Mouse (Mus musculus) embryonic facial prominence, embryonic 15.5 days (tissue): ENCODE results near the gene Ifna15. TPM values are rescaled to one million over a fixed set of nuclear protein-coding genes. Genes with fewer than 3 reads are reported as not detected.
A peak's percentile ranks its signal among the peaks of the same experiment; 100 is the strongest.

Experiments used
- ATAC-seq: fragments of 200-750 bp; cut with Nextera tagmentation; 2 replicates; pipeline ENCODE4 v1.8.0; 2017; ENCODE audit warnings: low read depth, moderate TSS enrichment; ENCODE audit not compliant: insufficient number of reproducible peaks, low FRiP score, low TSS enrichment
- H3K27ac ChIP-seq: fragments of 300-500 bp; sonication (generic); replicated peaks from 2 replicates; pipeline ENCODE4 v1.5.1; 2015; ENCODE audit warnings: mild to moderate bottlenecking, inconsistent platforms
- H3K27me3 ChIP-seq: fragments of 300-500 bp; sonication (generic); 2 replicates; pipeline ENCODE4 v1.6.1; 2015; ENCODE audit warnings: inconsistent platforms
- H3K36me3 ChIP-seq: fragments of 300-500 bp; sonication (generic); 2 replicates; pipeline ENCODE4 v1.6.1; 2015; ENCODE audit warnings: mild to moderate bottlenecking, inconsistent platforms
- H3K4me1 ChIP-seq: fragments of 300-500 bp; sonication (generic); 2 replicates; pipeline ENCODE4 v1.6.1; 2015; ENCODE audit warnings: inconsistent platforms
- H3K4me2 ChIP-seq: fragments of 300-500 bp; sonication (generic); replicated peaks from 2 replicates; pipeline ENCODE4 v1.6.1; 2015; ENCODE audit warnings: mild to moderate bottlenecking, inconsistent platforms
- H3K4me3 ChIP-seq: fragments of 300-500 bp; sonication (generic); replicated peaks from 2 replicates; pipeline ENCODE4 v1.5.1; 2015; ENCODE audit warnings: mild to moderate bottlenecking, inconsistent platforms
- H3K9ac ChIP-seq: fragments of 300-500 bp; sonication (generic); 2 replicates; pipeline ENCODE4 v1.6.1; 2015; ENCODE audit warnings: inconsistent platforms
- H3K9me3 ChIP-seq: fragments of 300-500 bp; sonication (generic); replicated peaks from 2 replicates; pipeline ENCODE4 v1.6.1; 2016; ENCODE audit warnings: inconsistent platforms
- WGBS: fragments of 180-500 bp; shearing (Covaris S2); methylation state at CpG from one replicate; pipeline ENCODE4 v1.1.7; 2015; 5-methylcytosine and 5-hydroxymethylcytosine counted together
- polyA plus RNA-seq: library from polyadenylated mRNA; unstranded; fragments of >200 nt; fragmentation: Nextera tagmentation; extraction: Ambion mirVana; gene quantifications from 2 replicates; pipeline ENCODE4 v1.2.1, GENCODE M21; 2015

Ifna15 gene
- polyA plus RNA-seq, 1 experiment from 2014 or later: not detected

- 53% methylated on average over 1 of the region's 1 CpGs for WGBS
- H3K9ac ChIP-seq: no peak overlapping the region
- no peak for ATAC-seq
Observed at GRCm38 (mm10) chr4:88534903-88535302, 23.1 kb downstream of the Ifna15 start.

GRCm38 (mm10) chr4:88533499-88533898 lies 24.5 kb downstream of the Ifna15 start:
- Histone ChIP-seq H3K27me3 (no peaks in the 10 kb centered on the region), H3K27ac (no peak overlapping the region), H3K4me2 (no peak overlapping the region), H3K4me1 (peaks cover 13% of the 10 kb centered on the region; the same call in 1 of the 2 replicates), H3K9me3 (no peaks in the 10 kb centered on the region), H3K36me3 (no peaks in the 10 kb centered on the region), H3K4me3 (no peak overlapping the region), H3K9ac (no peak overlapping the region)
- ATAC-seq: no peak
- 93% methylated on average over 2 of the region's 2 CpGs for WGBS

More at GRCm38 (mm10) chr4:88534903-88535302, 23.1 kb downstream of the Ifna15 start:
- Histone ChIP-seq H3K27me3 (no peaks in the 10 kb centered on the region), H3K4me2 (no peak overlapping the region), H3K9me3 (no peaks in the 10 kb centered on the region), H3K4me3 (no peak overlapping the region), H3K36me3 (no peaks in the 10 kb centered on the region), H3K27ac (no peak overlapping the region), H3K4me1 (peaks cover 13% of the 10 kb centered on the region; the same call in 1 of the 2 replicates)

GRCm38 (mm10) chr4:88530892-88531291 lies 27.2 kb downstream of the Ifna15 start:
- no peak overlapping the region for H3K9ac ChIP-seq
- no peak overlapping the region for H3K27ac ChIP-seq
- H3K4me1 ChIP-seq: no peaks in the 10 kb centered on the region
- no peak overlapping the region for H3K4me2 ChIP-seq
- ATAC-seq: no peak
- no peaks in the 10 kb centered on the region for H3K36me3 ChIP-seq
- no peaks in the 10 kb centered on the region for H3K27me3 ChIP-seq
- H3K9me3 ChIP-seq: no peaks in the 10 kb centered on the region
- H3K4me3 ChIP-seq: no peak overlapping the region
- WGBS: 73% methylated on average over 2 of the region's 2 CpGs

- WGBS: 45% methylated on average over 4 of the region's 4 CpGs
- H3K27ac ChIP-seq: no peak overlapping the region
- ATAC-seq: no peak
- H3K36me3 ChIP-seq: no peaks in the 10 kb centered on the region
- no peaks in the 10 kb centered on the region for H3K4me1 ChIP-seq
- no peak overlapping the region for H3K4me2 ChIP-seq
- H3K4me3 ChIP-seq: no peak overlapping the region
- H3K27me3 ChIP-seq: no peaks in the 10 kb centered on the region
- H3K9me3 ChIP-seq: no peaks in the 10 kb centered on the region
- no peak overlapping the region for H3K9ac ChIP-seq
Observed at GRCm38 (mm10) chr4:88530271-88530670, 27.8 kb downstream of the Ifna15 start.

GRCm38 (mm10) chr4:88526379-88527049 lies 31.5 kb downstream of the Ifna15 start:
- ATAC-seq: no peak
- Histone ChIP-seq H3K27ac (no peak overlapping the region), H3K36me3 (no peaks in the 10 kb centered on the region), H3K4me1 (no peaks in the 10 kb centered on the region), H3K4me2 (no peak overlapping the region), H3K9me3 (no peaks in the 10 kb centered on the region), H3K4me3 (no peak overlapping the region), H3K27me3 (no peaks in the 10 kb centered on the region; the same call in 1 of the 2 replicates), H3K9ac (no peak overlapping the region)
- 82% methylated on average over 5 of the region's 5 CpGs for WGBS

- Histone ChIP-seq H3K4me3 (no peak overlapping the region), H3K9me3 (no peaks in the 10 kb centered on the region), H3K36me3 (no peaks in the 10 kb centered on the region), H3K27ac (no peak overlapping the region), H3K4me1 (no peaks in the 10 kb centered on the region), H3K27me3 (no peaks in the 10 kb centered on the region; the same call in 1 of the 2 replicates), H3K9ac (no peak overlapping the region), H3K4me2 (no peak overlapping the region)
- no peak for ATAC-seq
- 81% methylated on average over 3 of the region's 3 CpGs for WGBS
Observed at GRCm38 (mm10) chr4:88525393-88525792, 32.7 kb downstream of the Ifna15 start.

- Histone ChIP-seq H3K36me3 (no peaks in the 10 kb centered on the region), H3K9me3 (no peaks in the 10 kb centered on the region), H3K27ac (no peak overlapping the region), H3K4me3 (no peak overlapping the region), H3K27me3 (no peaks in the 10 kb centered on the region; the same call in 1 of the 2 replicates), H3K9ac (no peak overlapping the region), H3K4me1 (no peaks in the 10 kb centered on the region), H3K4me2 (no peak overlapping the region)
- no peak for ATAC-seq
Observed at GRCm38 (mm10) chr4:88523241-88523640, 34.8 kb downstream of the Ifna15 start.

GRCm38 (mm10) chr4:88522674-88523073 lies 35.4 kb downstream of the Ifna15 start, which contains the start of gene Ifnb1:
TSS of gene Ifnb1 (minus strand) at chr4:88522774.
- no peaks in the 10 kb centered on the region for H3K36me3 ChIP-seq
- no peak within 1 kb of the TSS for H3K27ac ChIP-seq
- no peak within 1 kb of the TSS for H3K4me3 ChIP-seq
- 91% methylated on average over 4 of the region's 4 CpGs for WGBS
- H3K4me1 ChIP-seq: no peaks in the 10 kb centered on the region
- H3K27me3 ChIP-seq: no peaks in the 10 kb centered on the region; the same call in 1 of the 2 replicates
- H3K9ac ChIP-seq: no peak within 1 kb of the TSS
- ATAC-seq: no peak
- no peaks in the 10 kb centered on the region for H3K9me3 ChIP-seq
- H3K4me2 ChIP-seq: no peak within 1 kb of the TSS

- Histone ChIP-seq H3K36me3 (no peaks in the 10 kb centered on the region), H3K9ac (no peak overlapping the region), H3K4me1 (0 out of 2 replicates have a peak, but pooled peaks cover 5% of the 10 kb centered on the region), H3K4me2 (no peak overlapping the region), H3K27ac (no peak overlapping the region), H3K9me3 (no peaks in the 10 kb centered on the region), H3K4me3 (no peak overlapping the region), H3K27me3 (no peaks in the 10 kb centered on the region; the same call in 1 of the 2 replicates)
- 71% methylated on average over 2 of the region's 2 CpGs for WGBS
- no peak for ATAC-seq
Observed at GRCm38 (mm10) chr4:88517957-88518356, 40.1 kb downstream of the Ifna15 start.

GRCm38 (mm10) chr4:88515711-88516211 lies 42.3 kb downstream of the Ifna15 start:
- WGBS: 15% methylated on average over 4 of the region's 4 CpGs
- Histone ChIP-seq H3K4me3 (no peak overlapping the region), H3K9ac (no peak overlapping the region), H3K4me1 (0 out of 2 replicates have a peak, but pooled peaks cover 5% of the 10 kb centered on the region), H3K36me3 (no peaks in the 10 kb centered on the region), H3K27ac (no peak overlapping the region), H3K27me3 (no peaks in the 10 kb centered on the region), H3K9me3 (no peaks in the 10 kb centered on the region), H3K4me2 (no peak overlapping the region)
- peak; percentile 54; the same call in 1 of the 2 replicates for ATAC-seq

- H3K27ac ChIP-seq: no peak overlapping the region
- H3K27me3 ChIP-seq: no peaks in the 10 kb centered on the region
- H3K4me2 ChIP-seq: no peak overlapping the region
- 31% methylated on average over 2 of the region's 2 CpGs for WGBS
- no peak overlapping the region for H3K9ac ChIP-seq
- no peaks in the 10 kb centered on the region for H3K36me3 ChIP-seq
- ATAC-seq: no peak
- H3K4me3 ChIP-seq: no peak overlapping the region
- H3K4me1 ChIP-seq: 0 out of 2 replicates have a peak, but pooled peaks cover 5% of the 10 kb centered on the region
- H3K9me3 ChIP-seq: no peaks in the 10 kb centered on the region
Observed at GRCm38 (mm10) chr4:88515250-88515649, 42.8 kb downstream of the Ifna15 start.
